ENCODE assay signal across 8 mouse cellular contexts in the genomic region with DNA sequence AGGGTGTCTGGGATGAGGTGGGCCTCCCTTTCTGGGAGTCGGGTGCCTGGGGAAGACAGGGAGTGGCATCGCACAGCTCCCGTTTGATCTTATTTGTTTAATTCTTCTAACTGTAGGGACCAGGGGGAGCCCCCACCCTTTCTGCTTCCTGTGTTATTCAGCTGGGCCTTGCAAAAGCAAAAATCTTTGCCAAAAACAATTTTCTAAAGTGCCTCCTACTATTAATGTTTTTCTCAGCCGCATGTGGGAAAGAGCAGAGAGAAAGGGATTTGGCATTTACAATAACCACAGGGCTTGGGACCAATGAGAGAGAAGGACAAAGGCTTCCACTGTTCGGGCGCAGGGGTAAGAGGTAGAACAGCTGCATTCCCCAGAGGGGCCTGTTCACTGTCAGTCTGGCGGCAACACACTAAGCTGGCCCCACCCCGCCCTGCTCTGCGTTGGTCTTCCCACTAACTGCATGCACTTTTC. TPM values are rescaled to one million over a fixed set of nuclear protein-coding genes. Genes with fewer than 3 reads are reported as not detected.
DNase-seq lines count a peak whose midpoint lies in the region; ATAC-seq and TF ChIP-seq lines count a peak whose summit lies in the region.

No protein-coding gene starts in this region.

- no peak overlapping the region for H3K4me3 ChIP-seq in lung, embryonic 14.5 days (ENCODE audit: low read depth, low read length)
- H3K4me3 ChIP-seq in lung, adult 2 months (replicated peaks; ENCODE audit: extremely low read depth, low read depth, low read length) = no peak overlapping the region
- H3K4me3 ChIP-seq in intestine, embryonic 15.5 days (replicated peaks) = no peak overlapping the region

- no peaks in the 10 kb centered on the region for H3K9me3 ChIP-seq in lung, embryonic 14.5 days (ENCODE audit: low read depth, low read length)
- H3K9me3 ChIP-seq in intestine, embryonic 15.5 days = no peaks in the 10 kb centered on the region

- H3K36me3 ChIP-seq in lung, embryonic 14.5 days (ENCODE audit: insufficient read depth) = no peaks in the 10 kb centered on the region
- no peaks in the 10 kb centered on the region for H3K36me3 ChIP-seq in intestine, embryonic 15.5 days

- WGBS in lung, embryonic 14.5 days = 10% methylated on average over 9 of the region's 9 CpGs
- 12% methylated on average over 9 of the region's 9 CpGs for WGBS in lung, adult 2 months
- 10% methylated on average over 9 of the region's 9 CpGs for WGBS in intestine, embryonic 15.5 days

- H3K4me2 ChIP-seq in lung, embryonic 14.5 days = peak overlapping the region; percentile 24; the same call in 1 of the 2 replicates
- peak overlapping the region; percentile 17; the same call in 1 of the 2 replicates for H3K4me2 ChIP-seq in intestine, embryonic 15.5 days (replicated peaks)

- peak; percentile 95 for ATAC-seq in lung, embryonic 14.5 days (ENCODE audit: insufficient read depth)
- ATAC-seq in intestine, embryonic 15.5 days = peak; percentile 96

- H3K4me1 ChIP-seq in lung, embryonic 14.5 days (ENCODE audit: insufficient read depth) = peaks cover 13% of the 10 kb centered on the region
- no peaks in the 10 kb centered on the region for H3K4me1 ChIP-seq in lung, adult 2 months (ENCODE audit: control insufficient read depth, insufficient read depth, low read length)
- H3K4me1 ChIP-seq in intestine, embryonic 15.5 days (replicated peaks) = peaks cover 26% of the 10 kb centered on the region

- H3K27ac ChIP-seq in lung, embryonic 14.5 days (ENCODE audit: low read depth) = peak overlapping the region; percentile 87
- H3K27ac ChIP-seq in intestine, embryonic 15.5 days = peak overlapping the region; percentile 82

- no peak for TF ChIP-seq CTCF in lung, embryonic 14.5 days (IDR thresholded peaks at IDR 0.05; ENCODE audit: low read depth)
- no peak for TF ChIP-seq CTCF in lung, adult 2 months (IDR thresholded peaks at IDR 0.05; ENCODE audit: insufficient read depth, low read length)

- H3K27me3 ChIP-seq in lung, embryonic 14.5 days (ENCODE audit: insufficient read depth, low read length) = no peaks in the 10 kb centered on the region
- no peaks in the 10 kb centered on the region for H3K27me3 ChIP-seq in intestine, embryonic 15.5 days (replicated peaks)

- H3K9ac ChIP-seq in lung, embryonic 14.5 days = no peak overlapping the region
- H3K9ac ChIP-seq in intestine, embryonic 15.5 days = no peak overlapping the region

- TF ChIP-seq POLR2A in lung, adult 2 months (IDR thresholded peaks at IDR 0.05; ENCODE audit: borderline replicate concordance, extremely low read depth, low read depth, low read length) = no peak

- DNase-seq in lung, embryonic 14.5 days = peak; percentile 78
- no peak for DNase-seq in lung, adult 2 months
- DNase-seq in embryo, embryonic 10.5 days (ENCODE audit: low spot score) = peak; percentile 66
- peak; percentile 99 for DNase-seq in heart, adult 11 months
- peak; percentile 54 for DNase-seq in lung, postnatal 25 days (ENCODE audit: low spot score)
- peak; percentile 43 to 74 for DNase-seq in spleen, postnatal 4 days (ENCODE audit: low spot score in 2 of 2)
- DNase-seq in cerebellum, adult 8-10 months = no peak

RNA-seq across cellular contexts. Expression of a gene that starts 12.3 kb away (rescaled TPM):
- 1.9 and 4.1 TPM in 2 replicates for polyA plus RNA-seq in lung, embryonic 14.5 days (2014; fragmentation: Nextera tagmentation; extraction: Ambion mirVana)
- polyA plus RNA-seq in lung, adult 2 months (2012; rRNA removed) = 4.9 and 5.5 TPM in 2 replicates
- polyA plus RNA-seq in intestine, embryonic 15.5 days (2015; fragmentation: Nextera tagmentation; extraction: Ambion mirVana) = 3.8 and 4.1 TPM in 2 replicates

RNA-seq across cellular contexts. Expression of a gene that starts 18.3 kb away (rescaled TPM):
- polyA plus RNA-seq in lung, embryonic 14.5 days (2014; fragmentation: Nextera tagmentation; extraction: Ambion mirVana) = 24.4 and 24.7 TPM in 2 replicates
- polyA plus RNA-seq in lung, adult 2 months (2012; rRNA removed) = 60.8 and 62.3 TPM in 2 replicates
- 3.9 and 4.4 TPM in 2 replicates for polyA plus RNA-seq in intestine, embryonic 15.5 days (2015; fragmentation: Nextera tagmentation; extraction: Ambion mirVana)

RNA-seq across cellular contexts. Expression of a gene that starts 21.3 kb away (rescaled TPM):
- 14.1 and 16.0 TPM in 2 replicates for polyA plus RNA-seq in lung, embryonic 14.5 days (2014; fragmentation: Nextera tagmentation; extraction: Ambion mirVana)
- 2.1 and 2.2 TPM in 2 replicates for polyA plus RNA-seq in lung, adult 2 months (2012; rRNA removed)
- polyA plus RNA-seq in intestine, embryonic 15.5 days (2015; fragmentation: Nextera tagmentation; extraction: Ambion mirVana) = 14.1 and 14.3 TPM in 2 replicates

RNA-seq across cellular contexts. Expression of a gene that starts 36.3 kb away (rescaled TPM):
- 12.0 and 12.3 TPM in 2 replicates for polyA plus RNA-seq in lung, embryonic 14.5 days (2014; fragmentation: Nextera tagmentation; extraction: Ambion mirVana)
- 18.3 and 25.9 TPM in 2 replicates for polyA plus RNA-seq in lung, adult 2 months (2012; rRNA removed)
- polyA plus RNA-seq in intestine, embryonic 15.5 days (2015; fragmentation: Nextera tagmentation; extraction: Ambion mirVana) = 77.3 and 81.9 TPM in 2 replicates

RNA-seq across cellular contexts. Expression of a gene that starts 59.1 kb away (rescaled TPM):
- polyA plus RNA-seq in lung, embryonic 14.5 days (2014; fragmentation: Nextera tagmentation; extraction: Ambion mirVana) = 9.0 and 9.5 TPM in 2 replicates
- polyA plus RNA-seq in lung, adult 2 months (2012; rRNA removed) = 9.9 and 14.1 TPM in 2 replicates
- 7.5 and 9.7 TPM in 2 replicates for polyA plus RNA-seq in intestine, embryonic 15.5 days (2015; fragmentation: Nextera tagmentation; extraction: Ambion mirVana)

Comparison
In these comparisons a context has a peak if more than half of its experiments do, and no peak if none do; other contexts are left out.
1. DNase-seq: peak in lung, embryonic 14.5 days (single experiment), embryo, embryonic 10.5 days (single experiment), heart, adult 11 months (single experiment), lung, postnatal 25 days (single experiment) and spleen, postnatal 4 days (2 of 2); none in lung, adult 2 months (single experiment) and cerebellum, adult 8-10 months (single experiment).